Mouse (Mus musculus) lung, postnatal 0 days (tissue): Measurements from ENCODE around the gene Hoxb4.

ENCODE experiments used
- CTCF ChIP-seq: IDR thresholded peaks from 2 replicates; pipeline ENCODE4 v1.5.1; 2016; ENCODE audit warnings: antibody characterized with exemption, mild to moderate bottlenecking
- EP300 ChIP-seq: IDR thresholded peaks from 2 replicates; pipeline ENCODE4 v1.6.1; 2016; ENCODE audit warnings: antibody characterized with exemption, mild to moderate bottlenecking, control low read depth

DNA sequence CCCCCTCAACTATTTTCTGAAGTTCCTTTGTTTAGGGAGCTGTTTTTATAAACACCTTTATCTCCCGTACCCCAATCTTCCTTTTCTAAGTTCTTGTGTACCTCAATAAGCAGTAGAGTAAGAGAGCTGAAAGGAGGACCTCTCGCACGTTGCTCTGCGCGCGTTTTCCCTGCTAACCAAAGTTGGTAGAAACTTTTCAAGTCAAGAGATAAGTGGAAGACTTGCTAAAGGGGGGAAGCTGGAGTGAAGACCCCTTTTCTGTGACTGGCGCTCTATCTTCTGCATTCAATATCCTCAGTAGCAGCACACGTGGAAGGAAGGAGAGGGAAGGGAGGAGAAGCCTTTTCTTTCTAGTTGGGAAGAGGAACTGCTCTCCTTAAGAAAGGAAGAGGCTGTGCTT lies 6.9 kb downstream of the Hoxb4 start:
- TF ChIP-seq CTCF (no peak), EP300 (no peak)
